Mouse (Mus musculus) bone marrow, adult 2 months (tissue): ENCODE data around the gene Slc39a1. TPM values are rescaled to one million over a fixed set of nuclear protein-coding genes. Genes with fewer than 3 reads are reported as not detected.

Source experiments
- H3K27ac ChIP-seq: fragments of 200-500 bp; 2 replicates; pipeline ENCODE4 v1.5.1; 2012; ENCODE audit warnings: low read depth, mild to moderate bottlenecking, control low read depth, inconsistent platforms, low read length; ENCODE audit not compliant: control insufficient read depth, poor library complexity, insufficient read depth
- H3K4me1 ChIP-seq: fragments of 200-500 bp; 2 replicates; pipeline ENCODE4 v1.6.1; 2011; ENCODE audit warnings: low read length; ENCODE audit not compliant: control insufficient read depth, insufficient read depth
- H3K4me3 ChIP-seq: fragments of 200-500 bp; replicated peaks from 2 replicates; pipeline ENCODE3; 2011; ENCODE audit warnings: mild to moderate bottlenecking, low read depth, low read length, control low read depth; ENCODE audit not compliant: control insufficient read depth
- CTCF ChIP-seq: fragments of 200-500 bp; IDR thresholded peaks from 2 replicates; pipeline ENCODE4 v1.5.1; 2011; ENCODE audit warnings: low read length, control low read depth; ENCODE audit not compliant: control insufficient read depth, insufficient read depth
- POLR2A ChIP-seq: fragments of 200-500 bp; IDR thresholded peaks from 2 replicates; pipeline ENCODE4 v1.6.1; 2011; ENCODE audit warnings: low read depth, mild to moderate bottlenecking, control low read depth, low read length, borderline replicate concordance; ENCODE audit not compliant: control insufficient read depth
- WGBS: fragments of 180-500 bp; shearing (Covaris S2); methylation state at CpG from one replicate; pipeline ENCODE4 v1.1.7; 2018; 5-methylcytosine and 5-hydroxymethylcytosine counted together
- polyA plus RNA-seq: library from polyadenylated mRNA; stranded (reverse); fragments of >200 nt; gene quantifications from 2 replicates; pipeline ENCODE4 v1.2.4, GENCODE M21; 2011; ENCODE audit warnings: low replicate concordance; ENCODE audit not compliant: missing spikeins, insufficient read depth, insufficient read length

Gene Slc39a1
- polyA plus RNA-seq, 1 experiment, result 29.3 TPM

GRCm38 (mm10) chr3:90255784-90256353 lies 7.9 kb downstream of the Slc39a1 start:
- TF ChIP-seq POLR2A, result no peak
- no peak for TF ChIP-seq CTCF
- peaks cover 3% of the 10 kb centered on the region; the same call in 1 of the 2 replicates for H3K4me1 ChIP-seq
- WGBS, result 89% methylated on average over 14 of the region's 14 CpGs
- H3K27ac ChIP-seq, result no peak overlapping the region
- H3K4me3 ChIP-seq, result no peak overlapping the region

GRCm38 (mm10) chr3:90256731-90257530 lies 9.0 kb downstream of the Slc39a1 start:
- peaks cover 3% of the 10 kb centered on the region; the same call in 1 of the 2 replicates for H3K4me1 ChIP-seq
- H3K4me3 ChIP-seq, result no peak overlapping the region
- H3K27ac ChIP-seq, result no peak overlapping the region
- 90% methylated on average over 19 of the region's 19 CpGs for WGBS
- no peak for TF ChIP-seq POLR2A
- TF ChIP-seq CTCF, result no peak

GRCm38 (mm10) chr3:90258521-90258920 lies 10.5 kb downstream of the Slc39a1 start:
- WGBS, result 78% methylated on average over 4 of the region's 4 CpGs
- TF ChIP-seq CTCF, result no peak
- no peak for TF ChIP-seq POLR2A
- no peak overlapping the region for H3K4me3 ChIP-seq
- H3K4me1 ChIP-seq, result peaks cover 3% of the 10 kb centered on the region; the same call in 1 of the 2 replicates
- no peak overlapping the region for H3K27ac ChIP-seq

GRCm38 (mm10) chr3:90263121-90263771 lies 15.3 kb downstream of the Slc39a1 start:
- no peak overlapping the region for H3K4me3 ChIP-seq
- H3K27ac ChIP-seq, result no peak overlapping the region
- WGBS, result 88% methylated on average over 5 of the region's 5 CpGs
- TF ChIP-seq POLR2A (no peak), CTCF (no peak)
- peaks cover 3% of the 10 kb centered on the region; the same call in 1 of the 2 replicates for H3K4me1 ChIP-seq

- peak overlapping the region; percentile 69 for H3K4me3 ChIP-seq
- H3K27ac ChIP-seq, result peak overlapping the region; percentile 99
- peaks cover 3% of the 10 kb centered on the region; the same call in 1 of the 2 replicates for H3K4me1 ChIP-seq
- 10% methylated on average over 10 of the region's 10 CpGs for WGBS
- TF ChIP-seq POLR2A, result no peak
- no peak for TF ChIP-seq CTCF
Observed at GRCm38 (mm10) chr3:90264687-90265033, 16.7 kb downstream of the Slc39a1 start.

- WGBS, result under 1% methylated on average over 77 of the region's 87 CpGs
- H3K4me1 ChIP-seq, result peaks cover 3% of the 10 kb centered on the region; the same call in 1 of the 2 replicates
Observed at GRCm38 (mm10) chr3:90265034-90265931, 17.3 kb downstream of the Slc39a1 start, which contains the start of gene Dennd4b. TSS of gene Dennd4b (plus strand) at chr3:90265185.

GRCm38 (mm10) chr3:90265932-90266741 lies 18.2 kb downstream of the Slc39a1 start:
- peaks cover 3% of the 10 kb centered on the region; the same call in 1 of the 2 replicates for H3K4me1 ChIP-seq
- H3K27ac ChIP-seq, result peak overlapping the region; percentile 99
- TF ChIP-seq CTCF (no peak), POLR2A (peak; percentile 57; the same call in 1 of the 2 replicates)
- H3K4me3 ChIP-seq, result peak overlapping the region; percentile 69
- WGBS, result 1% methylated on average over 16 of the region's 16 CpGs

More at GRCm38 (mm10) chr3:90265034-90265931, 17.3 kb downstream of the Slc39a1 start, which contains the start of gene Dennd4b:
- Histone ChIP-seq H3K4me3 (peak within 1 kb of the TSS; percentile 69), H3K27ac (peak within 1 kb of the TSS; percentile 99)
- peak; percentile 80 for TF ChIP-seq CTCF
- peak; percentile 71; the same call in 1 of the 2 replicates for TF ChIP-seq POLR2A
